In the genomic region with DNA sequence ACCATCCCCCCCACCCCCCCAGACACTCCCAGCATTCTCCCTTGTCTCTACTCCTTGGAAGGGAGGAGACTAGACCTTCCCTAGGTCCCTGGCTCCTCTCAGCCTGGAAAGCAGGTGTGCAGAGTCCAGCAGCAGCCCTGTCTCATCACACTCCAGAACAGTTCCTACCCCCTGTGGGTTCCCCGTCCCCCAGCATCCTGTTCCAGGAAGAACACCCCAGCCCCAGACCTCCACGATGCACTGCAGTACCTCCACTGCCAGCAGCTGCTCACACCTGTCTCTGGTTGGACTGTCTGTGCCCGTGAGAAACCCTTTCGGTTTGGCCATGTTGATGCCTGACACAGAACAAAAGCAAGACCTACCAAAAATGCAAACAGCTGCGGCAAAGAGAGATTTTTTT, we compare ENCODE assay signal across 9 mouse cellular contexts. TPM values are rescaled to one million over a fixed set of nuclear protein-coding genes. Genes with fewer than 3 reads are reported as not detected.
DNase-seq lines count a peak whose midpoint lies in the region; ATAC-seq lines count a peak whose summit lies in the region.
"Had no signal": no experiment of that assay in that cellular context is flagged by ENCODE, and none has a peak within 500 bp of the region (broad histone marks: within the 10 kb centered on the region; RNA-seq: fewer than 3 reads in every experiment).

No protein-coding gene starts in this region.

- no peak for DNase-seq in heart, postnatal 10 days
- peak; percentile 66 for DNase-seq in thymus, postnatal 25 days
- no peak for DNase-seq in kidney, postnatal 10 days
- DNase-seq in frontal cortex, postnatal 10 days (ENCODE audit: low spot score in 2 of 2) = no peak

- H3K27me3 ChIP-seq in heart, embryonic 12.5 days (replicated peaks) = peaks cover 22% of the 10 kb centered on the region
- peaks cover 90% of the 10 kb centered on the region for H3K27me3 ChIP-seq in megakaryocyte, embryonic 14.5 days (replicated peaks)
- H3K27me3 ChIP-seq in limb, embryonic 12.5 days = peaks cover 70% of the 10 kb centered on the region

- peaks cover 30% of the 10 kb centered on the region for H3K4me1 ChIP-seq in heart, embryonic 12.5 days (replicated peaks)
- peaks cover 41% of the 10 kb centered on the region for H3K4me1 ChIP-seq in megakaryocyte, embryonic 14.5 days
- H3K4me1 ChIP-seq in limb, embryonic 12.5 days (replicated peaks) = peaks cover 24% of the 10 kb centered on the region

- H3K4me3 ChIP-seq in heart, embryonic 12.5 days = no peak overlapping the region
- peak overlapping the region; percentile 84 for H3K4me3 ChIP-seq in megakaryocyte, embryonic 14.5 days (replicated peaks)
- no peak overlapping the region for H3K4me3 ChIP-seq in limb, embryonic 12.5 days (replicated peaks)
- H3K4me3 ChIP-seq: liver, embryonic 15.5 days had no signal

- WGBS in heart, embryonic 12.5 days = 59% methylated on average over 5 of the region's 5 CpGs
- WGBS in limb, embryonic 12.5 days = 49% methylated on average over 5 of the region's 5 CpGs

- no peak overlapping the region for H3K9ac ChIP-seq in heart, embryonic 12.5 days
- no peak overlapping the region for H3K9ac ChIP-seq in limb, embryonic 12.5 days (replicated peaks)
- H3K9ac ChIP-seq: liver, embryonic 15.5 days had no signal

- H3K4me2 ChIP-seq in heart, embryonic 12.5 days = peak overlapping the region; percentile 59
- H3K4me2 ChIP-seq in limb, embryonic 12.5 days = peak overlapping the region; percentile 48; the same call in 1 of the 2 replicates

- ATAC-seq in heart, embryonic 12.5 days (ENCODE audit: insufficient number of reproducible peaks, low FRiP score) = no peak
- ATAC-seq in megakaryocyte, adult 5-6 weeks (ENCODE audit: poor library complexity, severe bottlenecking) = no peak
- peak; percentile 12; the same call in 1 of the 2 replicates for ATAC-seq in limb, embryonic 12.5 days (ENCODE audit: insufficient number of reproducible peaks, insufficient read depth, low FRiP score, low TSS enrichment, low read depth)

- peaks cover 4% of the 10 kb centered on the region; the same call in 1 of the 2 replicates for H3K36me3 ChIP-seq in heart, embryonic 12.5 days
- no peaks in the 10 kb centered on the region for H3K36me3 ChIP-seq in megakaryocyte, embryonic 14.5 days (replicated peaks; ENCODE audit: low read length)
- no peaks in the 10 kb centered on the region for H3K36me3 ChIP-seq in limb, embryonic 12.5 days
- H3K36me3 ChIP-seq: liver, embryonic 15.5 days had no signal

- intact Hi-C loops in heart, postnatal 10 days (cut with DNase I) = no loop called here

- H3K9me3 ChIP-seq in heart, embryonic 12.5 days (replicated peaks) = no peaks in the 10 kb centered on the region
- no peaks in the 10 kb centered on the region for H3K9me3 ChIP-seq in megakaryocyte, embryonic 14.5 days
- no peaks in the 10 kb centered on the region for H3K9me3 ChIP-seq in limb, embryonic 12.5 days
- H3K9me3 ChIP-seq: liver, embryonic 15.5 days had no signal

- H3K27ac ChIP-seq in heart, embryonic 12.5 days (ENCODE audit: poor library complexity, severe bottlenecking) = peak overlapping the region; percentile 48; the same call in 1 of the 2 replicates
- 0 out of 2 replicates have a peak overlapping the region, but pooled peaks have one; percentile 56 for H3K27ac ChIP-seq in limb, embryonic 12.5 days
- H3K27ac ChIP-seq: liver, embryonic 15.5 days had no signal

RNA-seq across cellular contexts. Expression of gene Tmem115, which starts 12.6 kb away (rescaled TPM):
- polyA plus RNA-seq in heart, embryonic 12.5 days (2016; fragmentation: Nextera tagmentation; extraction: Ambion mirVana) = 37.5 and 41.2 TPM in 2 replicates
- 10 to 100 TPM; 25.0 to 26.5 TPM for total RNA-seq in heart, postnatal 10 days (2021)
- polyA plus RNA-seq in megakaryocyte, embryonic 14.5 days (2012; ENCODE audit: insufficient read depth, low replicate concordance) = 12.0 and 24.4 TPM in 2 replicates
- 6.8 and 9.3 TPM in 2 replicates for total RNA-seq in megakaryocyte, adult 5-6 weeks (2015)
- 14.8 and 15.2 TPM in 2 replicates for total RNA-seq in megakaryocyte, adult 5-6 weeks (2017)
- polyA plus RNA-seq in limb, embryonic 12.5 days (2016; fragmentation: Nextera tagmentation; extraction: Ambion mirVana) = 47.0 and 47.7 TPM in 2 replicates

RNA-seq across cellular contexts. Expression of gene Cyb561d2, which starts 20.8 kb away (rescaled TPM):
- polyA plus RNA-seq in heart, embryonic 12.5 days (2016; fragmentation: Nextera tagmentation; extraction: Ambion mirVana) = 16.6 and 18.4 TPM in 2 replicates
- total RNA-seq in heart, postnatal 10 days (2021) = 1 to 10 TPM; 5.5 to 6.2 TPM
- polyA plus RNA-seq in megakaryocyte, embryonic 14.5 days (2012; ENCODE audit: insufficient read depth, low replicate concordance) = 4.2 and 18.5 TPM in 2 replicates
- total RNA-seq in megakaryocyte, adult 5-6 weeks (2015) = 12.8 and 15.5 TPM in 2 replicates
- total RNA-seq in megakaryocyte, adult 5-6 weeks (2017) = 14.2 and 21.7 TPM in 2 replicates
- 15.3 and 15.6 TPM in 2 replicates for polyA plus RNA-seq in limb, embryonic 12.5 days (2016; fragmentation: Nextera tagmentation; extraction: Ambion mirVana)

RNA-seq across cellular contexts. Expression of gene Nprl2, which starts 20.8 kb away (rescaled TPM):
- 24.4 and 25.1 TPM in 2 replicates for polyA plus RNA-seq in heart, embryonic 12.5 days (2016; fragmentation: Nextera tagmentation; extraction: Ambion mirVana)
- total RNA-seq in heart, postnatal 10 days (2021) = 10 to 100 TPM; 12.9 to 16.7 TPM
- 0.37 TPM in 1 of 2 replicates, not detected in the other for polyA plus RNA-seq in megakaryocyte, embryonic 14.5 days (2012; ENCODE audit: insufficient read depth, low replicate concordance)
- 8.3 and 12.5 TPM in 2 replicates for total RNA-seq in megakaryocyte, adult 5-6 weeks (2015)
- total RNA-seq in megakaryocyte, adult 5-6 weeks (2017) = 15.7 and 18.9 TPM in 2 replicates
- polyA plus RNA-seq in limb, embryonic 12.5 days (2016; fragmentation: Nextera tagmentation; extraction: Ambion mirVana) = 38.6 and 40.1 TPM in 2 replicates

RNA-seq across cellular contexts. Expression of gene Zmynd10, which starts 25.9 kb away (rescaled TPM):
- 0.22 and 0.35 TPM in 2 replicates for polyA plus RNA-seq in heart, embryonic 12.5 days (2016; fragmentation: Nextera tagmentation; extraction: Ambion mirVana)
- total RNA-seq in heart, postnatal 10 days (2021) = not detected
- 0.68 TPM in 1 of 2 replicates, not detected in the other for polyA plus RNA-seq in megakaryocyte, embryonic 14.5 days (2012; ENCODE audit: insufficient read depth, low replicate concordance)
- not detected in 2 replicates for total RNA-seq in megakaryocyte, adult 5-6 weeks (2015)
- total RNA-seq in megakaryocyte, adult 5-6 weeks (2017) = not detected in 2 replicates
- 1.2 and 1.7 TPM in 2 replicates for polyA plus RNA-seq in limb, embryonic 12.5 days (2016; fragmentation: Nextera tagmentation; extraction: Ambion mirVana)

RNA-seq across cellular contexts. Expression of gene Rassf1, which starts 30.2 kb away (rescaled TPM):
- 48.2 and 49.0 TPM in 2 replicates for polyA plus RNA-seq in heart, embryonic 12.5 days (2016; fragmentation: Nextera tagmentation; extraction: Ambion mirVana)
- total RNA-seq in heart, postnatal 10 days (2021) = 10 to 100 TPM; 28.8 to 32.0 TPM
- 10.3 and 12.6 TPM in 2 replicates for polyA plus RNA-seq in megakaryocyte, embryonic 14.5 days (2012; ENCODE audit: insufficient read depth, low replicate concordance)
- 34.3 and 37.7 TPM in 2 replicates for total RNA-seq in megakaryocyte, adult 5-6 weeks (2015)
- 46.7 and 57.3 TPM in 2 replicates for total RNA-seq in megakaryocyte, adult 5-6 weeks (2017)
- polyA plus RNA-seq in limb, embryonic 12.5 days (2016; fragmentation: Nextera tagmentation; extraction: Ambion mirVana) = 59.8 and 64.8 TPM in 2 replicates
